Mouse (Mus musculus) embryonic facial prominence, embryonic 15.5 days (tissue): ENCODE measurements at regions not wholly inside any gene's neighbourhood (a gene's known extent, or its start where the extent isn't known, plus 50 kb on each side); places are given as distances from the start of the nearest gene placed in this dataset.

ENCODE experiments used
- ATAC-seq: fragments of 200-750 bp; cut with Nextera tagmentation; 2 replicates; pipeline ENCODE4 v1.8.0; 2017; ENCODE audit warnings: low read depth, moderate TSS enrichment; ENCODE audit not compliant: insufficient number of reproducible peaks, low FRiP score, low TSS enrichment
- H3K27ac ChIP-seq: fragments of 300-500 bp; sonication (generic); replicated peaks from 2 replicates; pipeline ENCODE4 v1.5.1; 2015; ENCODE audit warnings: mild to moderate bottlenecking, inconsistent platforms
- H3K27me3 ChIP-seq: fragments of 300-500 bp; sonication (generic); 2 replicates; pipeline ENCODE4 v1.6.1; 2015; ENCODE audit warnings: inconsistent platforms
- H3K36me3 ChIP-seq: fragments of 300-500 bp; sonication (generic); 2 replicates; pipeline ENCODE4 v1.6.1; 2015; ENCODE audit warnings: mild to moderate bottlenecking, inconsistent platforms
- H3K4me1 ChIP-seq: fragments of 300-500 bp; sonication (generic); 2 replicates; pipeline ENCODE4 v1.6.1; 2015; ENCODE audit warnings: inconsistent platforms
- H3K4me2 ChIP-seq: fragments of 300-500 bp; sonication (generic); replicated peaks from 2 replicates; pipeline ENCODE4 v1.6.1; 2015; ENCODE audit warnings: mild to moderate bottlenecking, inconsistent platforms
- H3K4me3 ChIP-seq: fragments of 300-500 bp; sonication (generic); replicated peaks from 2 replicates; pipeline ENCODE4 v1.5.1; 2015; ENCODE audit warnings: mild to moderate bottlenecking, inconsistent platforms
- H3K9ac ChIP-seq: fragments of 300-500 bp; sonication (generic); 2 replicates; pipeline ENCODE4 v1.6.1; 2015; ENCODE audit warnings: inconsistent platforms
- H3K9me3 ChIP-seq: fragments of 300-500 bp; sonication (generic); replicated peaks from 2 replicates; pipeline ENCODE4 v1.6.1; 2016; ENCODE audit warnings: inconsistent platforms
- WGBS: fragments of 180-500 bp; shearing (Covaris S2); methylation state at CpG from one replicate; pipeline ENCODE4 v1.1.7; 2015; 5-methylcytosine and 5-hydroxymethylcytosine counted together

- H3K4me3 ChIP-seq: no peak overlapping the region
- H3K27me3 ChIP-seq: no peaks in the 10 kb centered on the region
- no peaks in the 10 kb centered on the region for H3K9me3 ChIP-seq
- no peaks in the 10 kb centered on the region for H3K4me1 ChIP-seq
- H3K36me3 ChIP-seq: no peaks in the 10 kb centered on the region
- no peak overlapping the region for H3K4me2 ChIP-seq
- H3K27ac ChIP-seq: no peak overlapping the region
- no peak for ATAC-seq
- no peak overlapping the region for H3K9ac ChIP-seq
- 74% methylated on average over 9 of the region's 9 CpGs for WGBS
These were observed 360.7 kb upstream of the Pdcd1 start for GRCm38 (mm10) chr1:94413043-94413442.

- H3K9ac ChIP-seq: no peak overlapping the region
- H3K27me3 ChIP-seq: no peaks in the 10 kb centered on the region
- H3K4me2 ChIP-seq: no peak overlapping the region
- no peak for ATAC-seq
- H3K27ac ChIP-seq: no peak overlapping the region
- no peaks in the 10 kb centered on the region for H3K4me1 ChIP-seq
- H3K36me3 ChIP-seq: no peaks in the 10 kb centered on the region
- H3K9me3 ChIP-seq: no peaks in the 10 kb centered on the region
- WGBS: 81% methylated on average over 1 of the region's 1 CpGs
- no peak overlapping the region for H3K4me3 ChIP-seq
These were observed 314.3 kb upstream of the Pdcd1 start for GRCm38 (mm10) chr1:94366606-94367005.

GRCm38 (mm10) chr1:94356996-94357395, 304.6 kb upstream of the Pdcd1 start:
- Histone ChIP-seq H3K27me3 (no peaks in the 10 kb centered on the region), H3K4me3 (no peak overlapping the region), H3K36me3 (no peaks in the 10 kb centered on the region), H3K9me3 (no peaks in the 10 kb centered on the region), H3K4me1 (no peaks in the 10 kb centered on the region), H3K27ac (no peak overlapping the region), H3K9ac (no peak overlapping the region), H3K4me2 (no peak overlapping the region)
- 47% methylated on average over 1 of the region's 1 CpGs for WGBS
- ATAC-seq: no peak

GRCm38 (mm10) chr1:94355873-94356272, 303.5 kb upstream of the Pdcd1 start:
- H3K4me2 ChIP-seq: no peak overlapping the region
- WGBS: 50% methylated on average over 3 of the region's 3 CpGs
- no peak for ATAC-seq
- no peaks in the 10 kb centered on the region for H3K27me3 ChIP-seq
- H3K36me3 ChIP-seq: no peaks in the 10 kb centered on the region
- no peak overlapping the region for H3K4me3 ChIP-seq
- H3K4me1 ChIP-seq: no peaks in the 10 kb centered on the region
- no peak overlapping the region for H3K9ac ChIP-seq
- no peaks in the 10 kb centered on the region for H3K9me3 ChIP-seq
- H3K27ac ChIP-seq: no peak overlapping the region

- no peaks in the 10 kb centered on the region for H3K9me3 ChIP-seq
- no peak for ATAC-seq
These were observed 290.2 kb upstream of the Pdcd1 start for GRCm38 (mm10) chr1:94342576-94342975.

GRCm38 (mm10) chr1:94341237-94341636, 288.9 kb upstream of the Pdcd1 start:
- 80% methylated on average over 3 of the region's 3 CpGs for WGBS

More at GRCm38 (mm10) chr1:94342576-94342975, 290.2 kb upstream of the Pdcd1 start:
- Histone ChIP-seq H3K27me3 (no peaks in the 10 kb centered on the region), H3K4me3 (no peak overlapping the region), H3K4me1 (no peaks in the 10 kb centered on the region), H3K27ac (no peak overlapping the region), H3K4me2 (no peak overlapping the region), H3K36me3 (no peaks in the 10 kb centered on the region), H3K9ac (no peak overlapping the region)
- 88% methylated on average over 2 of the region's 2 CpGs for WGBS

GRCm38 (mm10) chr1:94318029-94318428, 265.7 kb upstream of the Pdcd1 start:
- H3K9me3 ChIP-seq: no peaks in the 10 kb centered on the region
- no peak overlapping the region for H3K4me3 ChIP-seq
- no peak overlapping the region for H3K9ac ChIP-seq
- no peak overlapping the region for H3K27ac ChIP-seq
- H3K4me2 ChIP-seq: no peak overlapping the region
- no peaks in the 10 kb centered on the region for H3K36me3 ChIP-seq
- no peaks in the 10 kb centered on the region for H3K4me1 ChIP-seq
- H3K27me3 ChIP-seq: no peaks in the 10 kb centered on the region
- no peak for ATAC-seq

More at GRCm38 (mm10) chr1:94341237-94341636, 288.9 kb upstream of the Pdcd1 start:
- no peaks in the 10 kb centered on the region for H3K4me1 ChIP-seq
- no peak overlapping the region for H3K4me2 ChIP-seq
- no peak overlapping the region for H3K9ac ChIP-seq
- no peak overlapping the region for H3K4me3 ChIP-seq
- no peak for ATAC-seq
- no peaks in the 10 kb centered on the region for H3K9me3 ChIP-seq
- no peaks in the 10 kb centered on the region for H3K36me3 ChIP-seq
- no peak overlapping the region for H3K27ac ChIP-seq
- H3K27me3 ChIP-seq: no peaks in the 10 kb centered on the region

- no peak overlapping the region for H3K4me2 ChIP-seq
- no peak overlapping the region for H3K9ac ChIP-seq
- H3K36me3 ChIP-seq: no peaks in the 10 kb centered on the region
- H3K27me3 ChIP-seq: no peaks in the 10 kb centered on the region
- no peaks in the 10 kb centered on the region for H3K9me3 ChIP-seq
- 71% methylated on average over 1 of the region's 1 CpGs for WGBS
- ATAC-seq: no peak
- H3K4me3 ChIP-seq: no peak overlapping the region
- H3K27ac ChIP-seq: no peak overlapping the region
- H3K4me1 ChIP-seq: no peaks in the 10 kb centered on the region
These were observed 246.0 kb upstream of the Pdcd1 start for GRCm38 (mm10) chr1:94298395-94298794.

GRCm38 (mm10) chr1:94272569-94272968, 220.2 kb upstream of the Pdcd1 start:
- no peaks in the 10 kb centered on the region for H3K36me3 ChIP-seq
- H3K27me3 ChIP-seq: no peaks in the 10 kb centered on the region
- no peak overlapping the region for H3K27ac ChIP-seq
- 55% methylated on average over 4 of the region's 4 CpGs for WGBS
- no peak for ATAC-seq
- H3K9me3 ChIP-seq: no peaks in the 10 kb centered on the region
- no peak overlapping the region for H3K4me3 ChIP-seq
- no peak overlapping the region for H3K4me2 ChIP-seq
- no peaks in the 10 kb centered on the region for H3K4me1 ChIP-seq
- H3K9ac ChIP-seq: no peak overlapping the region

GRCm38 (mm10) chr1:94263313-94263712, 211.0 kb upstream of the Pdcd1 start:
- H3K9me3 ChIP-seq: no peaks in the 10 kb centered on the region
- no peaks in the 10 kb centered on the region for H3K27me3 ChIP-seq
- H3K9ac ChIP-seq: no peak overlapping the region
- H3K4me3 ChIP-seq: no peak overlapping the region
- ATAC-seq: no peak
- H3K4me1 ChIP-seq: no peaks in the 10 kb centered on the region
- no peak overlapping the region for H3K4me2 ChIP-seq
- H3K36me3 ChIP-seq: no peaks in the 10 kb centered on the region
- WGBS: 52% methylated on average over 8 of the region's 8 CpGs
- no peak overlapping the region for H3K27ac ChIP-seq

GRCm38 (mm10) chr1:94235426-94235825, 183.1 kb upstream of the Pdcd1 start:
- H3K4me3 ChIP-seq: no peak overlapping the region
- no peak for ATAC-seq
- no peak overlapping the region for H3K9ac ChIP-seq
- H3K4me2 ChIP-seq: no peak overlapping the region
- H3K27ac ChIP-seq: no peak overlapping the region
- no peaks in the 10 kb centered on the region for H3K9me3 ChIP-seq
- no peaks in the 10 kb centered on the region for H3K4me1 ChIP-seq
- 33% methylated on average over 1 of the region's 1 CpGs for WGBS
- no peaks in the 10 kb centered on the region for H3K27me3 ChIP-seq
- no peaks in the 10 kb centered on the region for H3K36me3 ChIP-seq

- 22% methylated on average over 3 of the region's 3 CpGs for WGBS
- Histone ChIP-seq H3K4me1 (no peaks in the 10 kb centered on the region), H3K9me3 (no peaks in the 10 kb centered on the region), H3K4me2 (no peak overlapping the region), H3K4me3 (no peak overlapping the region), H3K9ac (no peak overlapping the region), H3K27me3 (no peaks in the 10 kb centered on the region), H3K36me3 (no peaks in the 10 kb centered on the region), H3K27ac (no peak overlapping the region)
- ATAC-seq: no peak
These were observed 168.7 kb upstream of the Pdcd1 start for GRCm38 (mm10) chr1:94221006-94221405.
